Mouse (Mus musculus) lung, embryonic 14.5 days (tissue): Measurements from ENCODE around the gene Tead1. TPM values are rescaled to one million over a fixed set of nuclear protein-coding genes. Genes with fewer than 3 reads are reported as not detected.
A peak's percentile ranks its signal among the peaks of the same experiment; 100 is the strongest.

Experiments used
- ATAC-seq: fragments of 200-750 bp; cut with Nextera tagmentation; 2 replicates; pipeline ENCODE4 v1.8.0; 2017; ENCODE audit warnings: mild to moderate bottlenecking, moderate TSS enrichment, moderate library complexity; ENCODE audit not compliant: insufficient read depth
- DNase-seq: peaks from one replicate; pipeline ENCODE4 v3.0.0-alpha.2; 2015
- H3K27ac ChIP-seq: fragments of 300-500 bp; sonication (generic); 2 replicates; pipeline ENCODE4 v1.5.1; 2014; ENCODE audit warnings: low read depth, mild to moderate bottlenecking, moderate library complexity
- H3K27me3 ChIP-seq: fragments of 300-500 bp; sonication (generic); 2 replicates; pipeline ENCODE4 v1.6.1; 2014; ENCODE audit warnings: low read length, control low read depth; ENCODE audit not compliant: insufficient read depth
- H3K36me3 ChIP-seq: fragments of 300-500 bp; sonication (generic); 2 replicates; pipeline ENCODE4 v1.6.1; 2014; ENCODE audit warnings: control low read depth; ENCODE audit not compliant: insufficient read depth
- H3K4me1 ChIP-seq: fragments of 300-500 bp; sonication (generic); 2 replicates; pipeline ENCODE4 v1.6.1; 2014; ENCODE audit warnings: antibody characterized with exemption, control low read depth; ENCODE audit not compliant: insufficient read depth
- H3K4me2 ChIP-seq: fragments of 300-500 bp; sonication (generic); 2 replicates; pipeline ENCODE4 v1.6.1; 2014; ENCODE audit warnings: mild to moderate bottlenecking
- H3K4me3 ChIP-seq: fragments of 300-500 bp; sonication (generic); 2 replicates; pipeline ENCODE4 v1.5.1; 2014; ENCODE audit warnings: low read depth, low read length
- H3K9ac ChIP-seq: fragments of 300-500 bp; sonication (generic); 2 replicates; pipeline ENCODE4 v1.6.1; 2014
- H3K9me3 ChIP-seq: fragments of 300-500 bp; sonication (generic); 2 replicates; pipeline ENCODE4 v1.6.1; 2016; ENCODE audit warnings: low read depth, low read length, control low read depth
- CTCF ChIP-seq: IDR thresholded peaks from 2 replicates; pipeline ENCODE4 v1.5.1; 2016; ENCODE audit warnings: antibody characterized with exemption, low read depth
- WGBS: fragments of 180-500 bp; shearing (Covaris S2); extraction: QIAGEN DNeasy Blood & Tissue Kit; methylation state at CpG from one replicate; pipeline ENCODE4 v1.1.7; 2014; 5-methylcytosine and 5-hydroxymethylcytosine counted together
- polyA plus RNA-seq: library from polyadenylated mRNA; unstranded; fragments of >200 nt; fragmentation: Nextera tagmentation; extraction: Ambion mirVana; gene quantifications from 2 replicates; pipeline ENCODE4 v1.2.1, GENCODE M21; 2014

Tead1 gene
- polyA plus RNA-seq, 1 experiment from 2014 or later, result 27.6 TPM

GRCm38 (mm10) chr7:112855419-112855818, 176.3 kb downstream of the Tead1 start:
- Histone ChIP-seq H3K9me3 (no peaks in the 10 kb centered on the region), H3K27ac (no peak overlapping the region; the same call in 1 of the 2 replicates), H3K4me3 (no peak overlapping the region), H3K9ac (no peak overlapping the region), H3K36me3 (peaks cover 16% of the 10 kb centered on the region), H3K4me2 (no peak overlapping the region), H3K27me3 (no peaks in the 10 kb centered on the region), H3K4me1 (peaks cover 17% of the 10 kb centered on the region)
- DNase-seq (no peak), ATAC-seq (no peak)
- WGBS, result 52% methylated on average over 6 of the region's 6 CpGs
- no peak for TF ChIP-seq CTCF

GRCm38 (mm10) chr7:112856121-112856571, 177.0 kb downstream of the Tead1 start:
- 0 out of 2 replicates have a peak, but pooled peaks have one; percentile 5 for TF ChIP-seq CTCF
- Histone ChIP-seq H3K9me3 (no peaks in the 10 kb centered on the region), H3K27me3 (no peaks in the 10 kb centered on the region), H3K4me2 (no peak overlapping the region), H3K36me3 (peaks cover 16% of the 10 kb centered on the region), H3K27ac (no peak overlapping the region), H3K9ac (no peak overlapping the region), H3K4me1 (peaks cover 15% of the 10 kb centered on the region), H3K4me3 (no peak overlapping the region)
- ATAC-seq (no peak), DNase-seq (no peak)
- 32% methylated on average over 7 of the region's 7 CpGs for WGBS

- no peak for TF ChIP-seq CTCF
- H3K4me2 ChIP-seq, result no peak overlapping the region
- H3K27me3 ChIP-seq, result no peaks in the 10 kb centered on the region
- WGBS, result 75% methylated on average over 10 of the region's 10 CpGs
- no peak overlapping the region for H3K4me3 ChIP-seq
- no peak overlapping the region for H3K27ac ChIP-seq
- DNase-seq, result no peak
- no peak overlapping the region for H3K9ac ChIP-seq
- ATAC-seq, result no peak
- peaks cover 14% of the 10 kb centered on the region; the same call in 1 of the 2 replicates for H3K4me1 ChIP-seq
- no peaks in the 10 kb centered on the region for H3K9me3 ChIP-seq
- peaks cover 20% of the 10 kb centered on the region for H3K36me3 ChIP-seq
Observed at GRCm38 (mm10) chr7:112856583-112856982, 177.5 kb downstream of the Tead1 start.

DNA sequence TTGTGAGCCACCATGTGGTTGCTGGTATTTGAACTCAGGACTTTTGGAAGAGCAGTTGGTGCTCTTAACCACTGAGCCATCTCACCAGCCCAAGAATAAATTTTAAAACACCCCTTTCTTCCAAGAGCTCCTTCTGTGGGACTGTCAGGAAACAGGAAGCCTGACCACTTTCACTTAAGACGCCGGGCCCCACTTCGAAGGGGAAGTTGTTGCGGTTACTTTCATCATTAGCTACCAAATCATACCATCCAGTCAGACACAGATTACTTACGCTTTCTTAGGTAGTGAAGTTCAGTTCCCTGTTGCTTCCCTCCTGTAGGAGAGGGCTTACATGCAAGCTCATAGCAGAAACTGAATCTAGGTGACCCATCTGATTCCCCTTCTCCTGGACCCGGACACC, 180.8 kb downstream of the Tead1 start:
- no peak for TF ChIP-seq CTCF
- H3K4me3 ChIP-seq, result no peak overlapping the region
- no peak for ATAC-seq
- no peaks in the 10 kb centered on the region for H3K27me3 ChIP-seq
- H3K27ac ChIP-seq, result no peak overlapping the region
- H3K36me3 ChIP-seq, result peaks cover 51% of the 10 kb centered on the region
- H3K4me1 ChIP-seq, result no peaks in the 10 kb centered on the region
- DNase-seq, result no peak
- H3K9me3 ChIP-seq, result no peaks in the 10 kb centered on the region
- no peak overlapping the region for H3K9ac ChIP-seq
- 81% methylated on average over 6 of the region's 6 CpGs for WGBS
- H3K4me2 ChIP-seq, result no peak overlapping the region

- no peak for ATAC-seq
- Histone ChIP-seq H3K4me3 (no peak overlapping the region), H3K4me1 (no peaks in the 10 kb centered on the region), H3K4me2 (no peak overlapping the region), H3K27me3 (no peaks in the 10 kb centered on the region), H3K27ac (no peak overlapping the region), H3K36me3 (peaks cover 54% of the 10 kb centered on the region), H3K9me3 (no peaks in the 10 kb centered on the region), H3K9ac (no peak overlapping the region)
- WGBS, result 95% methylated on average over 5 of the region's 5 CpGs
- no peak for DNase-seq
- no peak for TF ChIP-seq CTCF
Observed at GRCm38 (mm10) chr7:112862086-112862485, 183.0 kb downstream of the Tead1 start.

DNA sequence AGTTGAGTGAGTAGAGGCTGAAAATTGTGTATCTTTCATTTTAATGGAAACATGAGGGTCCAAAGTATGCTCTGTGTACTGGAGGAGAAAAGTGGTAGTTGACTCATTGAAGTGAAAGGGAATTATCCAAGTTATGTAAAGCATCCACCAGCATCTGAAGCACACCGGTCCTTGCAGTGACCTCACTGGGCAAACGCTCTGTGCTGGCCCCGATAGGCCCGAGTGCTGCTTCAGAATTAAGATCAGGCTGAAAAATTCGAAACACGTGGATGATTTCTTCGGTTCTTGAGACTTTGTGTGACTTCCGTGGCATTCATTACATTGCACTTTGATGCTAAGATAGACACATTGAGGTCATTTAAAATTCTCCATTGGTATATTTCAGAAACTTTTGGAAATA, 185.1 kb downstream of the Tead1 start:
- WGBS, result 63% methylated on average over 8 of the region's 8 CpGs
- Histone ChIP-seq H3K27ac (no peak overlapping the region), H3K4me2 (no peak overlapping the region), H3K4me1 (peaks cover 6% of the 10 kb centered on the region), H3K27me3 (no peaks in the 10 kb centered on the region), H3K36me3 (peaks cover 53% of the 10 kb centered on the region), H3K9ac (no peak overlapping the region), H3K4me3 (no peak overlapping the region), H3K9me3 (no peaks in the 10 kb centered on the region)
- ATAC-seq, result no peak
- peak; percentile 34 for DNase-seq
- no peak for TF ChIP-seq CTCF

GRCm38 (mm10) chr7:112865739-112866138, 186.6 kb downstream of the Tead1 start:
- no peak overlapping the region for H3K9ac ChIP-seq
- peak; percentile 90 for TF ChIP-seq CTCF
- WGBS, result 13% methylated on average over 2 of the region's 2 CpGs
- peaks cover 6% of the 10 kb centered on the region for H3K4me1 ChIP-seq
- no peak for ATAC-seq
- no peaks in the 10 kb centered on the region for H3K9me3 ChIP-seq
- H3K4me3 ChIP-seq, result no peak overlapping the region
- peak; percentile 82 for DNase-seq
- H3K27me3 ChIP-seq, result no peaks in the 10 kb centered on the region
- no peak overlapping the region for H3K27ac ChIP-seq
- H3K36me3 ChIP-seq, result peaks cover 62% of the 10 kb centered on the region
- H3K4me2 ChIP-seq, result no peak overlapping the region
